Mouse (Mus musculus): ENCODE results near the gene Diexf. TPM values are rescaled to one million over a fixed set of nuclear protein-coding genes. Genes with fewer than 3 reads are reported as not detected.
A peak's percentile ranks its signal among the peaks of the same experiment; 100 is the strongest.

Diexf gene
- polyA plus RNA-seq (2016; fragmentation: Nextera tagmentation; extraction: Ambion mirVana), result 5.2 and 8.7 TPM in 2 replicates

DNA sequence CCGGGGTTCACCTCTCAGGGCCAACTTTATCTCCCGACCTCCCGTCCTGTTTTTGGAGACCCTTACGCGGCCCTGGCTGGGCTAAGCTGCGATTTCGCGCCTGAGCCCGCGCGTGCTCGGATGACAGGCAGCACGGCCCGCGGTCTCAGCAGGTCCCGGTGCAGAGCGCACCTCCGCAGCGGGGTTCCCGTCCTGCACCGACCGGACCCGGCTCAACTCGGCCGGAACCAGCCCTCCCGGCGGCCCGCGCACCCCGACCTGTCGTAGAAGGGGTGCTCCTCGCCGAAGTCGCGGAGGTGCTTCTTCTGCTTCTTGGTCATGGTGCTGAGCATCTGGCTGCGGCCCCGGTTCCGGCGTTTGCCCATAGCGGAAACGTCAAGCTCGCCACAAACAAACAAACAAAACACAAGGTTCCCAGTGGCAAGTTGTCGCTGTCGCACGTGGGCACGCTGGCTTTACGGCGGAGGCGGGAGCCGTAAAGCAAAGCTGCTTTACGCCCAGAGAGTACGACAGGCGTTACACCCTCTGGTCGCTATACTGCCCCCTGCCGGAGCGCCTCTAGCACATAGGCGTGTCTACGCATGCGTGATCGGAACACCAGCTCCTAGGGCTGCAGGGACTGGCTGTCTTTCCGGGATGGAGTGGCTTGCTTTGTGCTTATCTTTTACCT, at the start of gene Diexf:
Gene Diexf (minus strand): TSS at position 487 of the 670 bp plus-strand sequence.
- peak within 1 kb of the TSS; percentile 89 for H3K27ac ChIP-seq
- H3K36me3 ChIP-seq, result peaks cover 22% of the 10 kb centered on the region
- H3K4me1 ChIP-seq, result peaks cover 11% of the 10 kb centered on the region; the same call in 1 of the 2 replicates
- peak within 1 kb of the TSS; percentile 98 for H3K4me3 ChIP-seq
- H3K27me3 ChIP-seq (ENCODE audit: insufficient read depth, poor library complexity, severe bottlenecking), result no peaks in the 10 kb centered on the region
- under 1% methylated on average over 61 of the region's 61 CpGs for WGBS
- no peaks in the 10 kb centered on the region for H3K9me3 ChIP-seq
- DNase-seq (ENCODE audit: low spot score), result peak; percentile 98

DNA sequence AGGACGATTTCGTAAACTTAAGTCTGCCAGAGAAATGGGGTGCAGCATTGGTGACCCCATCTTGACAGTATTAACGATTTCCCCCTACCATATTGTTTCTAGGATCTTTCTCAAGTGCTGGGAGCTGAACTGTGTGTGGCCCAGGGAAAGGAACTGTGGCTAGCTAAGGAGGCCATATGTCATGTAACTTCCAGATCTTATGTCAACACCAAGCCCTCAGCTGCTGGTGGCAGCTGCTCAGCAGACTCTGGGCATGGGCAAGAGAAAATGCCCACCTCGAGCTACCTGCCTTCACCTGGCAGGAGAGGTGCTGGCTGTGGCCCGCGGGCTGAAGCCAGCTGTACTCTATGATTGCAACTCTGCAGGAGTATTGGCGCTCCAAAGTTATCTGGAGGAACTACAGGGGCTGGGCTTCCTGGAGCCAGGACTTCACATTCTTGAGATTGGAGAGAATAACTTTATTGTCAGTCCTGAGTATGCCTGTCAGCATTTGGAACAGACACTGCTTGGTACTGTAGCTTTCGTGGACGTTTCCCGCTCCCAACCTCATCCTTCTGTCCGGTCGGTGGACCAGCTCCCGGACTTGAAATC, 44.2 kb upstream of the Diexf start:
- no peaks in the 10 kb centered on the region for H3K9me3 ChIP-seq
- no peaks in the 10 kb centered on the region for H3K36me3 ChIP-seq
- WGBS, result 71% methylated on average over 13 of the region's 13 CpGs
- peak; percentile 80 for DNase-seq (ENCODE audit: low spot score)
- H3K27me3 ChIP-seq (ENCODE audit: insufficient read depth, poor library complexity, severe bottlenecking), result no peaks in the 10 kb centered on the region
- peaks cover 34% of the 10 kb centered on the region for H3K4me1 ChIP-seq
- peak overlapping the region; percentile 95 for H3K27ac ChIP-seq
- H3K4me3 ChIP-seq, result peak overlapping the region; percentile 81

DNA sequence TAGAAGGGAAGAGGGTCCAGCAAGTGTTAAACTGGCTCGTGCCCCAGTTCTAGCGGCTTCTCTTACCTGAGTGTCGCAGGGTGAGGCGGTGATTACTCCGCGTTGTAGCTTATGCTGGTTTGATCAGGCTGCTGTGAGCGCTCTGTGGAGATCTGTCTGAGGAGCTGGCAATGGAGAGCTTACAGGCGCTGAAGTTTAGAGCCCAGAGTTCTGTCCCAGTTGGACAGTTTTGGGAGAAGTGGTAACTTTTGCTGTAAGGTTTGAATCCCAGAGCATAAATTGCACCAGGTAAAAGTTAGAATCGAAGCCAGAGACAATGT, 43.7 kb upstream of the Diexf start:
- no peaks in the 10 kb centered on the region for H3K36me3 ChIP-seq
- no peaks in the 10 kb centered on the region for H3K27me3 ChIP-seq (ENCODE audit: insufficient read depth, poor library complexity, severe bottlenecking)
- H3K9me3 ChIP-seq, result no peaks in the 10 kb centered on the region
- peak overlapping the region; percentile 81 for H3K4me3 ChIP-seq
- WGBS, result 17% methylated on average over 9 of the region's 9 CpGs
- peak overlapping the region; percentile 95 for H3K27ac ChIP-seq
- DNase-seq (ENCODE audit: low spot score), result no peak
- peaks cover 34% of the 10 kb centered on the region for H3K4me1 ChIP-seq

DNA sequence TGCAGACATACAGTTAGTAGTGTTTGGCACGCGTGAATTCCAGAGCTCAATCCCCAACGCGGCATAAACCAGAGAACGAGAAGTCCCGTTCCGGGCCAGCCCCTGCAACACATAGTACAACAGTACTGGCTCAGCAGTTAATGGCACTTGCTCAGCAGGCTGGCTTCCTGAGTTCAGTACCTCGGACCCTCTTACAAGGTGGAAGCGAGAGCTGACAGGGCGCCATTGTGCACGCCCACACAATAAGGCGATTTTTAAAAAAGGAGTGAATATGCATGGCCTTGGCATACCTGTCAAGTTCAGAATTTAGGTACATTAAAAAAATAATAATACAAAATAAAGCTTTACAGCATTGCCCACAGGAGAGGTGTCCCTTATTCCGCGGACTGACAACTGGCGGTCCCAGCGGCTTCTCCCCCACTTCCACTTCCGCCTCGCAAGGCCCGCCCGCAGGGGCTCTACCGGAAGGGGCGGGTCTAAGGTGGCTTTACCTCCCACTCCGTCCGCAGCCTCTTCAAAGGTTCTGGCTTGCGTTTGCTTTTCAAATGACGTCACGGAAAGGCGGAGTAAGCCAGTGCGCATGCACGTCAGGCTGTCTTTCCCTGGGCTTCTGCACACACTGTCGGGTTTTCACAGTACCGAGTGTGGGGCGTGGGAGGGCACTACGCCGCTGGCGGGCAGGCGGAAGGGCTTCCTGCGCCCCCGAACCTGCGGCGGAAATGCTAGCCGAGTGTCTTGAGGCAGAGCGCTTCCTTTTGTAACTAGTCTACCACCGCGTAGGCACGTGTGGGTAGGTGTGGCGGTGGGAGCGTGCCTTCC, 43.1 kb upstream of the Diexf start:
- H3K27me3 ChIP-seq (ENCODE audit: insufficient read depth, poor library complexity, severe bottlenecking), result no peaks in the 10 kb centered on the region
- peak overlapping the region; percentile 81 for H3K4me3 ChIP-seq
- under 1% methylated on average over 48 of the region's 48 CpGs for WGBS
- H3K4me1 ChIP-seq, result peaks cover 34% of the 10 kb centered on the region
- H3K36me3 ChIP-seq, result no peaks in the 10 kb centered on the region
- DNase-seq (ENCODE audit: low spot score), result peak; percentile 99
- peak overlapping the region; percentile 95 for H3K27ac ChIP-seq
- H3K9me3 ChIP-seq, result no peaks in the 10 kb centered on the region

DNA sequence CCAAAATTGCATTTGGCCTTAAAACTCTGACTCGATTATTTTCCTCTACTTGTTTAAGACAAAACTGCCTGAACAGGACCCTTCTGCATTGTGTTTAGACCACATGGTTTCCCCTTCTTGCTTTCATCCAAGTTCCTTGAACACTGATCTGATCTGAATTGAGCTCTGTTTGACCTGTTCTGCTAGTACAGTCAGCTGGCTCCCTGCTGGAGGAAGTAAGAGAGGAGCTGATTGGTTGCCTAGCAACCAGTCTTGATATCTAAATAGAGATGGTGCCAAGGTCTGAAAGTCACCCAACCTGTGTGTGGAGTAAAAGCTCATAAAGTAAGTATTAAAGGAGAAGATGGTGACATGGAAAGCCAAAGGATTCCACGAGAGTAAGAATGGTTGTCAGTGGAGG, 39.8 kb upstream of the Diexf start:
- no peaks in the 10 kb centered on the region for H3K9me3 ChIP-seq
- H3K4me3 ChIP-seq, result no peak overlapping the region
- DNase-seq (ENCODE audit: low spot score), result no peak
- H3K4me1 ChIP-seq, result peaks cover 30% of the 10 kb centered on the region
- H3K36me3 ChIP-seq, result no peaks in the 10 kb centered on the region
- H3K27ac ChIP-seq, result no peak overlapping the region
- no peaks in the 10 kb centered on the region for H3K27me3 ChIP-seq (ENCODE audit: insufficient read depth, poor library complexity, severe bottlenecking)
- WGBS, result 86% methylated on average over 2 of the region's 2 CpGs

DNA sequence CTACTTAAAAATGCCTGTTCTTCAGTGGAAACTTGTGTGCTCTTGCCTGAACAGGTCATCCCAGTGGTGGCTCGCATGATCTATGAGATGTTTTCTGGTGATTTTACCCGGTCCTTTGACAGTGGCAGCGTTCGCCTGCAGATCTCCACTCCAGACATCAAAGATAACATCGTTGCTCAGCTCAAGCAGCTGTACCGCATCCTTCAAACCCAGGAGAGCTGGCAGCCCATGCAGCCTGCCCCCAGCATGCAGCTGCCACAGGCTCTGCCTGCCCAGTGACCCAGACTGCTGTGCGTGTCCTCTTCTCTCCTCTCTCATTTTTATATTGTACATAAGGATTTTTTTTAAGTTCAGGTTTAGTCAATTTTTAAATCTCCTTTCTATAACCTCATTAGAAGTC, 39.2 kb upstream of the Diexf start:
- H3K27me3 ChIP-seq (ENCODE audit: insufficient read depth, poor library complexity, severe bottlenecking), result no peaks in the 10 kb centered on the region
- 81% methylated on average over 7 of the region's 7 CpGs for WGBS
- H3K36me3 ChIP-seq, result no peaks in the 10 kb centered on the region
- H3K4me3 ChIP-seq, result no peak overlapping the region
- H3K4me1 ChIP-seq, result peaks cover 24% of the 10 kb centered on the region
- DNase-seq (ENCODE audit: low spot score), result no peak
- no peaks in the 10 kb centered on the region for H3K9me3 ChIP-seq
- no peak overlapping the region for H3K27ac ChIP-seq

DNA sequence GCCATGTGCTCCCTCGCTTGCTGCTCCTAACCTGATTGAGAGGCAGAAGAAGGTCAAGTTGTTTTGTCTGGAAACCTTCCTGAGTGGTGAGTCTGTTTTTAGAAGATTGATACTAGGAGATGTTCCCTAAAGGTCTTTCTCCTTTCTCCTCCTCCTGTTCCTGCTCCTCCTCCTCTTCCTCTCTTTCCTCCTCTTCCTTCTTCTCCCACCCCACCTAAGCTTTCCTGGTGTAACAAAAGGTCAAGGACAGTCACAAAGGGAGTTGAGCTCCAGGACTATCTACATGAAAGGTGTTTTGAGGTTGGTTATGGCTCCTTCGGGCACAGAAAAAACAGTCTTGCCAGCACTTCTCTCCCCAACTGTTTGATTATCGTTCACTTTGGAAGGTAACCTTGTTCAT, 37.7 kb upstream of the Diexf start, which contains the start of gene A130010J15Rik:
Gene A130010J15Rik (plus strand): TSS at position 301 of the 400 bp plus-strand sequence.
- WGBS, result 87% methylated on average over 3 of the region's 3 CpGs
- H3K36me3 ChIP-seq, result no peaks in the 10 kb centered on the region
- H3K9me3 ChIP-seq, result no peaks in the 10 kb centered on the region
- no peak within 1 kb of the TSS for H3K27ac ChIP-seq
- peaks cover 16% of the 10 kb centered on the region for H3K4me1 ChIP-seq
- no peaks in the 10 kb centered on the region for H3K27me3 ChIP-seq (ENCODE audit: insufficient read depth, poor library complexity, severe bottlenecking)
- H3K4me3 ChIP-seq, result no peak within 1 kb of the TSS
- DNase-seq (ENCODE audit: low spot score), result no peak

DNA sequence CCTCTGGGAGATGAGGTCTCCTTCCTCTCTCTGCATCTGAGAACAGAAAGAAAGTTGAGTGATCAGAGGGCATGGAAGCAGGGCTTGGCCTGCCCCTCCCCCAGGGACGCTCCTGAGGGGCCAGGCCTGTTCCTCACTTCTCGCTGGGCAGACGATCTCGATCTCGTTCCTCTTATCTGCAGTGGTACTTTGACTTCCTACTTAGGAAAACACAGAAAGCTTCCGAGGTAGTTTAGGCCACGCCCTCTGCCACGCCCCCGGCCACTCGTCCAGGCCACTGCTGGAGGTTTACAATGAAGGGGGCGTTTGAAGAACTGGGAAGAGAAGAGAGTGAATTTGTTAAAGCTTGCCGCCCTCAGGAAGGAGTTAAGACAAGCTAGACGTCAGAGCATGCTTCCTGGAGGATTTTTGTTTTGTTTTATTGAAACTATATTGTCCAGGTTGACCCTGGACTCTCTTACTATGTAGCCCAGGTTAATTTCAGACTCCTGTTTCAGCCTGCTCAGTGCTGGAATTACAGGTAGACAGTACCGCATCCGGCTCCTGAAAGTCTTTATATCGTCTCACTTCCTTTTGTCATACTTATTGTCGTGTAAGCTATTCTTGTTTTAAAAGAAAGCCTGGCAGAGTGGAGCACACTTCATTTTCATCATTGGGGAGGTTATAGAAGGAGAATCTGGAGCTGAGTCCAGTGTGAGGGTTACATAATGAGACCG, 30.4 kb upstream of the Diexf start:
- WGBS, result 14% methylated on average over 18 of the region's 18 CpGs
- Histone ChIP-seq H3K36me3 (no peaks in the 10 kb centered on the region), H3K9me3 (no peaks in the 10 kb centered on the region), H3K27me3 (ENCODE audit: insufficient read depth, poor library complexity, severe bottlenecking) (peaks cover 7% of the 10 kb centered on the region), H3K4me3 (peak overlapping the region; percentile 50), H3K4me1 (peaks cover 26% of the 10 kb centered on the region), H3K27ac (peak overlapping the region; percentile 81)
- DNase-seq (ENCODE audit: low spot score), result peak; percentile 91

DNA sequence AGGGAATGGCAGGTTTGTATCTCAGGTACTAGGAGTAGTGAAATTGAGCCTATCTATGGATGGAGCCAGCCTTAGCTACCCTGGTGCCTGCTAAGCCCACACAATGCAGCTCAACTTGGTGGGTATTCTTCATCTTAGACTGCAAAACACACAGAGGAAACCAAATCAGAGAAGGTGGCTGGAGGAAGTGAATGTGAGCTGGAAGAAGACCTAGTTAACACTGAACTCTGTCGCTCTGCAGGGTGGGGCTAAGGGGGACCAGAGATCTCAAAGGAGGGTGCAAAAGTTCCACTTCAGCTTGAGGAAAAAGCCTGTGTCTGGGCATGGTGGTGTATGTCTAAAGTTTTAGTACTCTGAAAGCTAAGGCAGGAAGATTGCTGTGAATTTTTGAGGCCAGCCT, 29.5 kb upstream of the Diexf start:
- WGBS, result 30% methylated on average over 1 of the region's 1 CpGs
- H3K4me1 ChIP-seq, result peaks cover 26% of the 10 kb centered on the region
- H3K4me3 ChIP-seq, result no peak overlapping the region; the same call in 1 of the 2 replicates
- no peaks in the 10 kb centered on the region for H3K9me3 ChIP-seq
- peak overlapping the region; percentile 81; the same call in 1 of the 2 replicates for H3K27ac ChIP-seq
- H3K36me3 ChIP-seq, result no peaks in the 10 kb centered on the region
- peaks cover 15% of the 10 kb centered on the region for H3K27me3 ChIP-seq (ENCODE audit: insufficient read depth, poor library complexity, severe bottlenecking)
- DNase-seq (ENCODE audit: low spot score), result no peak

DNA sequence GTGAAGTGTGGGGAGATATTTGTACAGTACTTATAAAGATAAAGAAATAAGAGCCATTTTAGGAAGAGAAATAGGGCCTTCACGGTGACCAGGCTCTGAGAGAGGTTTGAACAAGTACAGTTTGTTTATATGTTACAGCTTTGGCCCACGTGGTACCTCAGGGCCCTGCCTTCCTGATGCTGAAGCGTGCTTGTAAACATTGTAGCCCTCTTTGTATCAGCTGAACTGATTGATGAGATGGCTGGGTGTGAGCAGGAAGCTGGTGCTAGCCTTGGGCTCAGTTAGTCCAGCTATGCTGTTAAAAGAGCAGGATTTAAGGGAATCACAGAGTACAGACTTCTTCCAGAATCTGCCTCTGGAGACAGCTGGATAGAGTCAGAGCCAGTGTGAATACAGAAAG, 29.1 kb upstream of the Diexf start:
- peaks cover 26% of the 10 kb centered on the region for H3K4me1 ChIP-seq
- no peak for DNase-seq (ENCODE audit: low spot score)
- H3K36me3 ChIP-seq, result no peaks in the 10 kb centered on the region
- H3K4me3 ChIP-seq, result no peak overlapping the region
- 39% methylated on average over 3 of the region's 3 CpGs for WGBS
- H3K9me3 ChIP-seq, result no peaks in the 10 kb centered on the region
- peaks cover 20% of the 10 kb centered on the region for H3K27me3 ChIP-seq (ENCODE audit: insufficient read depth, poor library complexity, severe bottlenecking)
- 0 out of 2 replicates have a peak overlapping the region, but pooled peaks have one; percentile 81 for H3K27ac ChIP-seq

DNA sequence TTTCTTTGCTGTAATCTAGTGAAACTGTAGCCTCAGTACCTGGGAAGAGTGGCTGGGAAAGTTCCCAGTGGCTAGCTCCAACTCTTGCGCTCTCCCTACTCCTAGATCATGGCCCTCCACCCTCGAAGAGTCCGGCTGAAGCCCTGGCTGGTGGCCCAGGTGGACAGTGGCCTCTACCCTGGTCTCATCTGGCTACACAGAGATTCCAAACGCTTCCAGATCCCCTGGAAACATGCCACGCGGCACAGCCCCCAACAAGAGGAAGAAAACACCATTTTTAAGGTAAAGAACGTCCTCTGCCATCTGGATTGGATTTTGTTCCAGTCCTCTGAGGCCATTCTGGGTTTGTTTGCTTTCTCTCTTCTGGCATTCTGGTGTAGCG, 27.0 kb upstream of the Diexf start:
- Histone ChIP-seq H3K36me3 (no peaks in the 10 kb centered on the region), H3K4me3 (no peak overlapping the region), H3K9me3 (no peaks in the 10 kb centered on the region), H3K27me3 (ENCODE audit: insufficient read depth, poor library complexity, severe bottlenecking) (peaks cover 40% of the 10 kb centered on the region), H3K4me1 (peaks cover 42% of the 10 kb centered on the region), H3K27ac (no peak overlapping the region)
- DNase-seq (ENCODE audit: low spot score), result no peak
- 75% methylated on average over 8 of the region's 8 CpGs for WGBS

DNA sequence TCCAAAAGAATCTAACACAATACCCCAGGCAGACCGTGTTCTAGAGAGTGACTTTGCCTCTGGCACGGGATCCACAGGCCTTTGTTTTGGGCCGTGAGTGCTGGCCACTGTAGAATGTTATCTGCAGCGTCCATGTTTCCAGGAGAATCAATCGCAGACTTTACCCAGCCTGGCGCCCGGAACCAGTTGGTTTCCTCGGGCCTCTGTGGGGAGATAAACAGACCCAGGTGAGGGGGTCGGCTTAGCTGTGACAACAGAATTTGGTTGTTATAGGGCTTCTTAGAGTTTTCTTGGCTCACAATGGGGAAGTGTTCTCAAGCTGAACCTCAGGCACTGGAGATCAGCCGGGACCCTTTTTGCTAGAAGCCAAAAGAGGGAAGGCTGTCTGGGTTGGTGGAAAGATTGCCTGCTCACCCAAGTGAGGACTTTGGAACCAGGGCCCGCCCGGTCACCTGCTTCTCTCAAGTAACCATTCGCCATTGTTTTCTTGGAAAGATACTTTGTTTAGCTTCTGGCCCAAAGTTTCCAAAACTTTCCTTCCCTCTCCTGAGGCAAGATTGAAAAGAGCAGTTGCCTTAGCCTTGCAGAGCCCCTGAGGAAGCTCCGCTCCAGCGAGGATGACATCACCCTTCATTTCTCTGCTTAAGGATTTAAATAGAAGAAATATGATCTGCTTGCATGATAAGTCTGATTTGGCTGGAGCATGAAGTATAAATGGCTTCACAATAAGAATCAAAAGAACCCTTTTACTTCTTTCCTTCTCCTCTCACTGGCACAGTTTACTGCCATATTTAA, 26.4 kb upstream of the Diexf start:
- Histone ChIP-seq H3K27ac (no peak overlapping the region), H3K4me3 (no peak overlapping the region), H3K9me3 (no peaks in the 10 kb centered on the region), H3K27me3 (ENCODE audit: insufficient read depth, poor library complexity, severe bottlenecking) (peaks cover 46% of the 10 kb centered on the region), H3K36me3 (no peaks in the 10 kb centered on the region), H3K4me1 (peaks cover 42% of the 10 kb centered on the region)
- 58% methylated on average over 15 of the region's 15 CpGs for WGBS
- DNase-seq (ENCODE audit: low spot score), result no peak

All from heart, embryonic 10.5 days (tissue).